Mouse (Mus musculus) adrenal gland, postnatal 10 days (tissue): Measurements from ENCODE around the gene Rgs7bp. TPM values are rescaled to one million over a fixed set of nuclear protein-coding genes. Genes with fewer than 3 reads are reported as not detected.

Experiments
- DNase-seq: peaks from one replicate; pipeline ENCODE4 v3.0.0; 2021; ENCODE audit warnings: mixed read lengths
- long read RNA-seq, 2 experiments: library from polyadenylated mRNA; stranded (forward); transcript quantifications; one replicate each; pipeline ENCODE4 v2.0.0; 2021
- total RNA-seq, 2 experiments: library from RNA; stranded (reverse); gene quantifications; 2 replicates each; pipeline ENCODE4 v1.2.3; 2021

Gene Rgs7bp
- 1 to 10 TPM; 1.7 to 1.8 TPM for total RNA-seq
- long read RNA-seq, experiment 1, full-length matches to known transcripts = 2 of 2 reads
- long read RNA-seq, experiment 1, partial matches to known transcripts = 0 of 2 reads
- long read RNA-seq, experiment 1, other reads (novel, unspliced or antisense) = 0 of 2 reads
- long read RNA-seq, experiment 2, full-length matches to known transcripts = 1 of 2 reads
- long read RNA-seq, experiment 2, partial matches to known transcripts = 0 of 2 reads
- long read RNA-seq, experiment 2, other reads (novel, unspliced or antisense) = 1 of 2 reads

GRCm38 (mm10) chr13:105054181-105054940 lies at the start of gene Rgs7bp:
Gene Rgs7bp (minus strand): TSS chr13:105054930.
- DNase-seq = peak; percentile 75

DNA sequence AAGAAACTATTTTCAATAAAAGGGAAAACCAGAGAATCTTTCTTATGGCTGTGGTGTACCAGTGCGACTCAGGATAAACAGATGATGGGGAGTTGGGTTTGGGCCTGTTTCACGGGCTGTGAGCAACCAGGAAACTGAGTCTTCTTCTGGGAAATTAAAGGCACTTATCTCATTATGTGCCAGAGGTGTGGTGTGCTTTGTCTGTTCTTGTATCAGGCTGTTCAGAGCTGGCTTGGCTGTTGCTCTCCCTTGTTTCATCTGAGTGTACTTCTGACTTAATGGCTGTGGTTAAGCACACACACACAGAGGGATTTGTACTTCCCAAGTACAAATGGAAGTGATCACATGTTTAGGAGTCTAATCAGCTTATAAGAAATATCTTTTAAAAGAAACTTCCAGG lies 49.7 kb upstream of the Rgs7bp start:
- DNase-seq = no peak

GRCm38 (mm10) chr13:105100705-105101104 lies 46.0 kb upstream of the Rgs7bp start:
- DNase-seq = no peak

- DNase-seq = no peak
These were observed 41.6 kb upstream of the Rgs7bp start for GRCm38 (mm10) chr13:105096316-105096715.

- no peak for DNase-seq
These were observed 34.5 kb upstream of the Rgs7bp start for GRCm38 (mm10) chr13:105089276-105089675.

GRCm38 (mm10) chr13:105081862-105082261 lies 27.1 kb upstream of the Rgs7bp start, which contains the start of gene 4933425L06Rik:
Gene 4933425L06Rik (plus strand): TSS chr13:105082122.
- DNase-seq = no peak

DNA sequence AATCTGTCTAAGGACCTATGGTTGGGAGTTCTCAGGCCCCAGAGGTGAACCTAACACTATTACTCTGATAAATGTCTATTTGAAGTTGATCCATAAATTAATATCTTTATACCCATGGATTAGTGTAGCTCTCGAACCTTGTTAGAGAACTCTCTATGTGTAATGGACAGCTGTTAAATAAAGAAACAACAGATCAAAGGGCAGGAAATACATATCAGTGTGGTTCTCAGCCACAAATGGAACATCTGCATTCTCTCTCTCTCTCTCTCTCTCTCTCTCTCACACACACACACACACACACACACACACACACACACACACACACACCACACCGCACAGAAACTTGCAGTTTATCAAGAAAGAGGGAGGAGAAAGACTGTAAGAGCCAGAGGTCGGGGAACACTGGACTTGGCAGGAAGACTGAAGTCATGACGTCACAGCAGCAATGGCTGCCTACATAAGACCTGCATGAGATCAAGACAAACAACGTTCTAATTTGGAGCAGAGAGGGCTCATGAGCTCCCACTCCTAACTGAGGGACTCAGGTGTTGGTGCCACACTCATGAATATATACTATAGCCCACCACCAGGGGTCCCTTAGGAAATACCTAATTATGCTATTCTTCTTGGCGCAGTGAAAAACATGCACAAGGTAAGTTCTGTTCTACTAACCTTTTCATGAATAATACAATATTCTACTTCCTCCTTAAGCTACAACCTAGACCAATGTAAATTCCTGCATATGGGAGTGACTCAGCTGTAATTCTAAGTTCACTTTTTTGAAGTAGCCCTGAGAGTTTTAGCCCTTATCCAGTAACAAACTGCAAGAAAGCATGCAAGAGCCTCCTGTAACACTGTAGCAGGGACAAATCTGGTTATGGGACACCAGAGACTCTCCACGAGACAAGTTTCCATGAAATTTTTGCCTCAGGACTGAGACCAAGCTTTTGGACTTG lies 12.4 kb upstream of the Rgs7bp start:
- no peak for DNase-seq

GRCm38 (mm10) chr13:105066119-105066518 lies 11.4 kb upstream of the Rgs7bp start:
- DNase-seq = no peak

DNA sequence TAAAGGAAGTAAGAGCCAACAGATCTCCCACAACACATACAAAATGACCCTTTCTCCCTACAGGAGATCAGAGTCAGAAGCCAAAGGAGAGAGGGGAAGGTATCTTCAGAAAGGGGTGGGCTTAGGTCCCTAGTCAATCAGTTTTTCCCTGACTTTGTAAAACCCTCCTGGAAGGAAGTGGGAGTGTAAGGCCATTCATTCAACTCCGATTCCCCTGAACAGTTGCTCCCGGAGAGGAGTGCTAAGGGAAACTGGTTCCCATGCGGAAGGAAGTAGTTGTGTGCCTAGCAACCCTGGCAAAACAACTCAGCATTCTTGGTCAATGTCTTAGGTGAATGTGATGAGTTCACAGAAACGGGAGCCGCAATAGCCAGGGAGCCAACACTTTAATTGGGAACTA lies 644 bp upstream of the Rgs7bp start:
- peak; percentile 14 for DNase-seq

GRCm38 (mm10) chr13:105054941-105055309 lies 195 bp upstream of the Rgs7bp start:
- peak; percentile 4 for DNase-seq

- DNase-seq = peak; percentile 5
These were observed 1.1 kb downstream of the Rgs7bp start for GRCm38 (mm10) chr13:105053618-105054017.

DNA sequence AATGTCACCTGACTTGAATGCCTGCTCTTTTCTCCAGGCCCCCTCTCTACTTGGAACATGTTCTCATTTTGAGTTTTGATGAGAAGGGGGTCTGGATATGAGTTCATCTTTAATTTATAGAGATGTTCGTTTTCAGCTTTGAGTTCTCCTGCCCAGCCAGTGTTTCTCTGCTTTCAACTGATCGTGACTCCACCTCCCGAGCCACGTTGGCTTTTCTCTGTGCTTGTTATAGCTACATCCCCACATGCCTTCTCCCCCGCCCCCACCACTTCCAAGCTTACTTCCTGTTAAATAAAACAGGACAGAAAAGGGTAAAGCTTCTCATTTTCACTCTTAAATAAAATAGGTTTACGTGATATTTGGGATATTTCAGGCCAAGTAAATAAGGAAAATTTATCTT lies 3.3 kb downstream of the Rgs7bp start:
- DNase-seq = no peak

DNA sequence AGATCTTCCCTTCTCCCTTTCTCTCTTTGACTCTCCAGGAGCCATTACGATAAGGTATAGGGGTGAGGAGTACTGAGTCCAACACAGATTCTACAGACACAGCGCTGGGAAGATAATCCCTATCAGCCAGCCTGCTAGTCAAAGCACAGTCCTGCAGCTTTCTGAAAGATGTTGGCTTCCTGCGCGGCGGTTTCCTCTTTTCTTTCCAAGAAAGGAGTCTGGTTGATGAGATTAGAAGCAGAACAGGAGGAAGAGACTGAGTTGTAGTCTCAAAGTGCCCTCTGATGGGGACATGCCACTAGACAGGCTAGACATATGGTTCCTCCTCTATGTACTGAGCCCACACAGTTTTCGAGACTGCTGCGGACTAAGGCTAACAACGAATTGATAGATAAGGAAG lies 6.1 kb downstream of the Rgs7bp start:
- no peak for DNase-seq

- DNase-seq = no peak
These were observed 7.4 kb downstream of the Rgs7bp start for GRCm38 (mm10) chr13:105047377-105047776.

DNA sequence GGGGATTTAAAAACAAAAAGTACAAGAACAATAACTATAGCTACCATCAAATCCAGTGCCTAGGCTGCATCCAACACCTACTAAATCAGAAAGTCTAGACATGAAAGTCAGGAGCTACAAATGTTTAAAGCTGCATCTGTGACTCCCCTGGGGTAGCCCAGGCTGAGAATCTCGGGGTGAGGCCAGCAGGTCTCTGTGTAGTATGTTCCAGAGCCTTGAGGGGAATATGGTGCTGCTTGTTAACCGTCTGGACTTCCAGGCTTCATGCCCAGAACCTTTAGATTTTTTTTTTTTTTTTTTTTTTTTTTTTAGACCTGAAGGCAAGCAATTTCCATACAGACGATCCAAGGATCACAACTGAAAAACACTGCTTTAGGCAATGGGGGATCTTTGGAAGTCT lies 10.8 kb downstream of the Rgs7bp start:
- DNase-seq = no peak

DNA sequence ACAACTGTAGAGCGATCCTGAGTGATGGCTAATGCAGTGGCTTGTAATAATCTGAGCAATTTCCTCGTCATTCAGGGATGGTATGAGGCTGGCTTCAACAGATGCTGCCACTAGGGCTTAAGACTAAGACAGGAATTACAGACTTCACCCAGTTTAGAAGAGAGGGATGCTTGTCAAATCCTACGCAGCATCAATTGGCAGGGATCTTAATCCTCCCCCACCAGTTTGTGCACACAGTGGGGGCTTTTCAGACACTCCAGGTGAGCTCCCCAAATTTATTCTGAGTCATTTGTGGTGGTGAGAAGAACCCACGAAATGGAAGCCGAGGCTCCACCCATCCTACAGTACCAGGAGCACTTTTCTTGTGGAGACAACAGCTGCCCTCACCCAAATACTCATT lies 16.4 kb downstream of the Rgs7bp start:
- no peak for DNase-seq

GRCm38 (mm10) chr13:105037816-105038215 lies 16.9 kb downstream of the Rgs7bp start:
- DNase-seq = no peak

DNA sequence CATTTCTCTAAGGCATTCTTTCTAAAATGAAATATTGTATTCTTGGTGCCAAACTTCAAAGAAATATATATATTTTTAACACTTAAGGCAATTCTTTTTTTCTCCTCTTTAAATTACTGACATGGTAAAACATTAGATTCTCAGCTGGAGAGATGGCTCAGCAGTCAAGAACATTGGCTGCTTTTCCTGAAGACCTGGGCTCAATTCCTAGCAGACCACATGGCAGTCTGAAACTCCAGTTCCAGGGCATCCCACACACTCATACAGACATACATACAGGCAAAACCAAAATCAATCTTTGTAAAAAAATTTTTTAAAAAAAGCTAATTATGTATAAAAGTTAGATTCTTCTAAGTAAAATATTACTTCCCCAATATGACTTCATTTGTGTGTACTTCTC lies 22.8 kb downstream of the Rgs7bp start:
- no peak for DNase-seq

GRCm38 (mm10) chr13:105028276-105028675 lies 26.5 kb downstream of the Rgs7bp start:
- no peak for DNase-seq

DNA sequence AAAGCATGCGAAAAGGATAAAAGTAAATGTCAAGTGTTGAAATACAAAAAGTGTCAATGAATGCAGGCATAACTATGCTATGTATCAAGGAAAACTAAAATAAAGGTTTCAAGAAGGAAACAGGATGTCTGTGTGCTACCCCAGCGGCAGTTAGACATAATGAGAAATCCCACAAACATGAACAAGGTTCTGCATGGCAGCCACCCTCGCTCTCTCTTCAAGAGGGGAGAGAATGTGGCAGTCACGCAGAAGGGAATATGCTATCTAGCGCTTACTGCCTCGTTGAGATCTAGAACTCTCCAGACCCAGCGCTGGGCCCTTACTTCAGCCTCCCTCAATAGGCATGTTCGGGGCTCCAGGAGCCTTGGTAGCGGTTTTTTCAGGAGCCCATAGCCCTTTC lies 38.2 kb downstream of the Rgs7bp start:
- DNase-seq = no peak

GRCm38 (mm10) chr13:105015710-105016404 lies 38.9 kb downstream of the Rgs7bp start:
- DNase-seq = no peak

DNA sequence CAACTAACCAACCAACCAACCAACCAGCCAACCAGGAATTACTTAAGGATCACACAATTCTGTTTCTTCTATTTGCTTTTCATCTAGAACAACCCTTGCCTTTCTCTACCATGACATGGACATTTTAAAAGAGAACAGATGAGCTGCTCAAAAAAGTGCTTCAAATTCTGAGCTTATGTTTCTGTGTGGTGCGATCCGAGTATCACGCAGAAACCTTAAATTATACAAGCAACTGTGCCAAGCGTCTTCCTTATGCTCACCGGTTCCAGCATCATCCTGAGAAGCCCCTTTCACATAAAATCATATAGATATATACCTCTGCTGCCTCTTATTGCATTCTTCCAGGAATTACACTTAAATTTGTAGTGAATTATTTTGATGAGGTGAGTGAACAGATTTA lies 43.4 kb downstream of the Rgs7bp start:
- DNase-seq = no peak
